ENCODE assay signal across 8 mouse cellular contexts in the genomic region with DNA sequence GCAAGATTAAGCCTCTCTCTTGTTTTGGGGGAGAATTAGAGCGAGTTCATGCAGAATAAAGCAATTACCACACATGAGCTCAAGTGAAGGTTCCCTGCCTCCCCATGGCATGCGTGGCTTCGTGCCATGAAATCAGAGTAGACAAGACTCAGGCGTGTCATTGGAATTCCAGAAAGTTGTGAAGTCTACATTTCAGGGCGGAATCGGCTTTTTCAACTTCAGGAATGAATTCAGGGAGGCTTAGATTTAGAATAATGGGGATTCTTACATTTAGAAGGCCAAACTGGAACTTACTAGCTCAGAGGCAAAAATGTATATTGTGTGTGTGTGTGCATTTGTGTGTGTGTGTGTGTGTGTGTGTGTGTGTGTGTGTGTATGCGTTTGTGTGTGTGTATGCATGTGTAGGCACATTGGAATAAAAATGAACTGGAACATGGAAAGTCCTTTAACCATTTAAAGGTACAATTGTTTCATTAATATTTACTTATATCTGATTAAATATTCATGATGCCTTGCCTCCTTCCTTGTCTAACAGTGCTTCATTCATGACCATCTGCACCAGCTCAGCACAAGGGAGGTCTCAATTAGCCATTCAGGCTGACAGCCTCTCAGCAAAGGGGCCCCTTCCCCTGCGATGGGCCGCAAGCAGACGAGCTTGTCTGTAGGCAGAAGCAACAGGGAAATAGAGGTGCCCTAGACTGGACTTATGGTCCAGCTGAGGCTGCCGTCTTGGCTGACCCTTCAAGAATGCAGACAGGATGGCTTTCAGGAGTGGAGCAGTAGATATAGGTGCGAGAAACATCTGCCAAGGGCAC. TPM values are rescaled to one million over a fixed set of nuclear protein-coding genes. Genes with fewer than 3 reads are reported as not detected.
DNase-seq lines count a peak whose midpoint lies in the region; ATAC-seq and TF ChIP-seq lines count a peak whose summit lies in the region.
"Had no signal": no experiment of that assay in that cellular context is flagged by ENCODE, and none has a peak within 500 bp of the region (broad histone marks: within the 10 kb centered on the region; RNA-seq: fewer than 3 reads in every experiment).

No protein-coding gene starts in this region.

- no peaks in the 10 kb centered on the region for H3K9me3 ChIP-seq in lung, embryonic 14.5 days (ENCODE audit: low read depth, low read length)
- H3K9me3 ChIP-seq in embryonic facial prominence, embryonic 11.5 days (replicated peaks; ENCODE audit: control insufficient read depth, low read length): no peaks in the 10 kb centered on the region
- H3K9me3 ChIP-seq in neural tube, embryonic 14.5 days (ENCODE audit: control insufficient read depth, low read length): no peaks in the 10 kb centered on the region
- H3K9me3 ChIP-seq: liver, embryonic 15.5 days had no signal

- TF ChIP-seq POLR2A in lung, adult 2 months (IDR thresholded peaks at IDR 0.05; ENCODE audit: borderline replicate concordance, extremely low read depth, low read depth, low read length): no peak

- peaks cover 5% of the 10 kb centered on the region; the same call in 1 of the 2 replicates for H3K4me1 ChIP-seq in lung, embryonic 14.5 days (ENCODE audit: insufficient read depth)
- no peaks in the 10 kb centered on the region for H3K4me1 ChIP-seq in lung, adult 2 months (ENCODE audit: control insufficient read depth, insufficient read depth, low read length)
- H3K4me1 ChIP-seq in embryonic facial prominence, embryonic 11.5 days (ENCODE audit: control insufficient read depth, insufficient read depth, low read length): no peaks in the 10 kb centered on the region; the same call in 1 of the 2 replicates
- H3K4me1 ChIP-seq in neural tube, embryonic 14.5 days (ENCODE audit: control insufficient read depth, insufficient read depth, low read length): peaks cover 13% of the 10 kb centered on the region; the same call in 1 of the 2 replicates
- H3K4me1 ChIP-seq: liver, embryonic 15.5 days had no signal

- DNase-seq in lung, embryonic 14.5 days: peak; percentile 67
- DNase-seq in lung, adult 2 months: no peak
- DNase-seq in embryonic facial prominence, embryonic 11.5 days (ENCODE audit: low spot score): peak; percentile 34
- peak; percentile 45 for DNase-seq in heart, postnatal 4 days
- no peak for DNase-seq in layer of hippocampus, adult 9-10 months (ENCODE audit: low spot score)
- DNase-seq in kidney, postnatal 25 days: no peak

- no peak overlapping the region for H3K4me3 ChIP-seq in lung, embryonic 14.5 days (ENCODE audit: low read depth, low read length)
- no peak overlapping the region for H3K4me3 ChIP-seq in lung, adult 2 months (replicated peaks; ENCODE audit: extremely low read depth, low read depth, low read length)
- no peak overlapping the region for H3K4me3 ChIP-seq in embryonic facial prominence, embryonic 11.5 days (ENCODE audit: low read depth, low read length)
- H3K4me3 ChIP-seq in neural tube, embryonic 14.5 days (ENCODE audit: low read depth, low read length): no peak overlapping the region
- H3K4me3 ChIP-seq: liver, embryonic 15.5 days had no signal

- no peak for TF ChIP-seq CTCF in lung, embryonic 14.5 days (IDR thresholded peaks at IDR 0.05; ENCODE audit: low read depth)
- no peak for TF ChIP-seq CTCF in lung, adult 2 months (IDR thresholded peaks at IDR 0.05; ENCODE audit: insufficient read depth, low read length)

- H3K4me2 ChIP-seq in lung, embryonic 14.5 days: no peak overlapping the region
- no peak overlapping the region for H3K4me2 ChIP-seq in embryonic facial prominence, embryonic 11.5 days (ENCODE audit: low read depth, low read length)
- no peak overlapping the region for H3K4me2 ChIP-seq in neural tube, embryonic 14.5 days (ENCODE audit: low read depth, low read length)
- H3K4me2 ChIP-seq: liver, embryonic 15.5 days had no signal

- H3K9ac ChIP-seq in lung, embryonic 14.5 days: no peak overlapping the region
- no peak overlapping the region for H3K9ac ChIP-seq in embryonic facial prominence, embryonic 11.5 days (replicated peaks; ENCODE audit: low read length)
- H3K9ac ChIP-seq in neural tube, embryonic 14.5 days (replicated peaks; ENCODE audit: low read depth, low read length): no peak overlapping the region
- H3K9ac ChIP-seq: liver, embryonic 15.5 days had no signal

- WGBS in lung, embryonic 14.5 days: 48% methylated on average over 12 of the region's 12 CpGs
- 65% methylated on average over 12 of the region's 12 CpGs for WGBS in lung, adult 2 months
- WGBS in embryonic facial prominence, embryonic 11.5 days: 48% methylated on average over 12 of the region's 12 CpGs
- WGBS in neural tube, embryonic 14.5 days: 26% methylated on average over 12 of the region's 12 CpGs

- no peaks in the 10 kb centered on the region for H3K27me3 ChIP-seq in lung, embryonic 14.5 days (ENCODE audit: insufficient read depth, low read length)
- H3K27me3 ChIP-seq in embryonic facial prominence, embryonic 11.5 days (ENCODE audit: control insufficient read depth, insufficient read depth, low read length): no peaks in the 10 kb centered on the region
- H3K27me3 ChIP-seq in neural tube, embryonic 14.5 days (ENCODE audit: control insufficient read depth, insufficient read depth, low read length): no peaks in the 10 kb centered on the region
- H3K27me3 ChIP-seq: liver, embryonic 15.5 days had no signal

- ATAC-seq in lung, embryonic 14.5 days (ENCODE audit: insufficient read depth): 0 out of 2 replicates have a peak, but pooled peaks have one; percentile 28
- ATAC-seq in embryonic facial prominence, embryonic 11.5 days (replicated peaks; ENCODE audit: insufficient number of reproducible peaks, low FRiP score, low TSS enrichment, low read depth): no peak; the same call in 1 of the 2 replicates
- ATAC-seq in neural tube, embryonic 14.5 days (ENCODE audit: low read depth): peak; percentile 72; the same call in 1 of the 2 replicates

- no peak overlapping the region for H3K27ac ChIP-seq in lung, embryonic 14.5 days (ENCODE audit: low read depth)
- no peak overlapping the region for H3K27ac ChIP-seq in embryonic facial prominence, embryonic 11.5 days (replicated peaks; ENCODE audit: low read depth, low read length)
- H3K27ac ChIP-seq in neural tube, embryonic 14.5 days (ENCODE audit: low read depth, low read length): no peak overlapping the region
- H3K27ac ChIP-seq: liver, embryonic 15.5 days had no signal

- H3K36me3 ChIP-seq in lung, embryonic 14.5 days (ENCODE audit: insufficient read depth): no peaks in the 10 kb centered on the region
- H3K36me3 ChIP-seq in embryonic facial prominence, embryonic 11.5 days (replicated peaks; ENCODE audit: control insufficient read depth, insufficient read depth, low read depth, low read length): no peaks in the 10 kb centered on the region
- H3K36me3 ChIP-seq in neural tube, embryonic 14.5 days (ENCODE audit: control insufficient read depth, insufficient read depth, low read length): no peaks in the 10 kb centered on the region
- H3K36me3 ChIP-seq: liver, embryonic 15.5 days had no signal

RNA-seq across cellular contexts. Expression of gene Pbx1, which starts 41.4 kb away (rescaled TPM):
- 48.8 TPM in 2 replicates for polyA plus RNA-seq in lung, embryonic 14.5 days (2014; fragmentation: Nextera tagmentation; extraction: Ambion mirVana)
- polyA plus RNA-seq in lung, adult 2 months (2012; rRNA removed): 45.2 and 56.8 TPM in 2 replicates
- 46.0 and 47.8 TPM in 2 replicates for polyA plus RNA-seq in embryonic facial prominence, embryonic 11.5 days (2014; fragmentation: Nextera tagmentation; extraction: Ambion mirVana)
- total RNA-seq in heart, postnatal 4 days (2021): 100 to 1,000 TPM in 1 of 2 experiments, 10 to 100 TPM in 1; 90.6 to 101 TPM
- polyA plus RNA-seq in neural tube, embryonic 14.5 days (2014; fragmentation: Nextera tagmentation; extraction: Ambion mirVana): 41.2 and 47.8 TPM in 2 replicates

Comparison
In these comparisons a context has a peak if more than half of its experiments do, and no peak if none do; other contexts are left out.
1. DNase-seq: peak in lung, embryonic 14.5 days (single experiment), embryonic facial prominence, embryonic 11.5 days (single experiment) and heart, postnatal 4 days (single experiment); none in lung, adult 2 months (single experiment), layer of hippocampus, adult 9-10 months (single experiment) and kidney, postnatal 25 days (0 of 2).